Mouse (Mus musculus): ENCODE results near the gene Dusp23.

DNA sequence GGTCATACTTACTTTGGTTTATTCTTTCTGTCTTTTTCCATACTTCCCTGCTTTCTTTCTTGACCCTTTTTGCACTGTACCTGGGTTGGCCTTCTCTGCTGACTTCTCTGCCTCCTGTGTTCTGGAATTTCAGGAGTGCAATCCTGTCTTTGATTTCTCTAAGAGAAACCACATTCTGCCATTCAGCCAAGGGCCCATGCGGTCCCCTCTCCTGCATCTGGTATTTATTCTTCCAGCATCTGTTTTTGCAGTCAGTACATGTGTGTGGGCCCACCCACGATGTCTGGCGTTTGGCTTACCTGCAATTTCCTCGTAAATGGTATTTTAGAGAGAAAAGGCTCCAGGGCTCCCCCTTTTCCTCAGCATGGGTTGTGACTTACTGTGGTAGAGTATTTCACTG, 14.6 kb downstream of the Dusp23 start:
- TF ChIP-seq CTCF (IDR thresholded peaks at IDR 0.05; ENCODE audit: control insufficient read depth, insufficient read depth, insufficient read length) = no peak
- no peak for TF ChIP-seq FOSL1 (IDR thresholded peaks at IDR 0.05; ENCODE audit: insufficient read depth, low read length, poor library complexity, severe bottlenecking)
- no peak for TF ChIP-seq MAX (IDR thresholded peaks at IDR 0.05)

Data from C2C12 (cell line).